Mouse (Mus musculus): ENCODE data around the gene Aoc1. TPM values are rescaled to one million over a fixed set of nuclear protein-coding genes. Genes with fewer than 3 reads are reported as not detected.

The Aoc1 gene
- total and polyA plus RNA-seq, 3 experiments, result 1.1 TPM; not detected in 2

GRCm38 (mm10) chr6:48905606-48906005, 32.9 kb downstream of the Aoc1 start:
- DNase-seq, result no peak
- Histone ChIP-seq H3K27ac (no peak overlapping the region), H3K9ac (ENCODE audit: low read depth, low read length) (no peak overlapping the region), H3K4me3 (no peak overlapping the region), H3K27me3 (ENCODE audit: control insufficient read depth, insufficient read depth, low read length) (no peaks in the 10 kb centered on the region), H3K79me2 (replicated peaks; ENCODE audit: control insufficient read depth, insufficient read depth, low read length) (no peaks in the 10 kb centered on the region), H3K36me3 (ENCODE audit: control insufficient read depth, insufficient read depth, low read length) (no peaks in the 10 kb centered on the region), H3K4me1 (ENCODE audit: control insufficient read depth, insufficient read depth, low read length) (no peaks in the 10 kb centered on the region)
- intact Hi-C loops (cut with DNase I), result no loop called here
- TF ChIP-seq CTCF (IDR thresholded peaks at IDR 0.05), result no peak
- no peak for TF ChIP-seq EP300 (IDR thresholded peaks at IDR 0.05; ENCODE audit: insufficient read depth, low read depth, low read length)
- TF ChIP-seq POLR2A (IDR thresholded peaks at IDR 0.05; ENCODE audit: insufficient read depth, low read depth, low read length), result no peak
- 80% methylated on average over 13 of the region's 13 CpGs for WGBS

DNA sequence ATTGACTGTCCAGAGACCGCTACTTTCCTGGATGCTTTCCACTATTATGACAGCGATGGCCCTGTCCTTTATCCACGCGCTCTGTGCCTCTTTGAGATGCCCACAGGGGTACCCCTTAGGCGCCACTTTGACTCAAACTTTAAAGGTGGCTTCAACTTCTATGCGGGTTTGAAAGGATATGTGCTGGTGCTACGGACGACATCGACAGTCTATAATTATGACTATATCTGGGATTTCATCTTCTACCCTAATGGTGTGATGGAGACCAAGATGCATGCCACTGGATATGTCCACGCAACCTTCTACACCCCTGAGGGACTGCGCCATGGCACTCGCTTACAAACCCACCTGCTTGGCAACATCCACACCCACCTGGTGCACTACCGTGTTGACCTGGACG, 33.7 kb downstream of the Aoc1 start:
- Histone ChIP-seq H3K79me2 (replicated peaks; ENCODE audit: control insufficient read depth, insufficient read depth, low read length) (no peaks in the 10 kb centered on the region), H3K9ac (ENCODE audit: low read depth, low read length) (no peak overlapping the region), H3K4me1 (ENCODE audit: control insufficient read depth, insufficient read depth, low read length) (no peaks in the 10 kb centered on the region), H3K36me3 (ENCODE audit: control insufficient read depth, insufficient read depth, low read length) (no peaks in the 10 kb centered on the region), H3K27me3 (ENCODE audit: control insufficient read depth, insufficient read depth, low read length) (no peaks in the 10 kb centered on the region), H3K27ac (no peak overlapping the region), H3K4me3 (no peak overlapping the region)
- DNase-seq, result no peak
- WGBS, result 95% methylated on average over 14 of the region's 14 CpGs
- intact Hi-C loops (cut with DNase I), result no loop called here
- no peak for TF ChIP-seq EP300 (IDR thresholded peaks at IDR 0.05; ENCODE audit: insufficient read depth, low read depth, low read length)
- no peak for TF ChIP-seq POLR2A (IDR thresholded peaks at IDR 0.05; ENCODE audit: insufficient read depth, low read depth, low read length)
- no peak for TF ChIP-seq CTCF (IDR thresholded peaks at IDR 0.05)

DNA sequence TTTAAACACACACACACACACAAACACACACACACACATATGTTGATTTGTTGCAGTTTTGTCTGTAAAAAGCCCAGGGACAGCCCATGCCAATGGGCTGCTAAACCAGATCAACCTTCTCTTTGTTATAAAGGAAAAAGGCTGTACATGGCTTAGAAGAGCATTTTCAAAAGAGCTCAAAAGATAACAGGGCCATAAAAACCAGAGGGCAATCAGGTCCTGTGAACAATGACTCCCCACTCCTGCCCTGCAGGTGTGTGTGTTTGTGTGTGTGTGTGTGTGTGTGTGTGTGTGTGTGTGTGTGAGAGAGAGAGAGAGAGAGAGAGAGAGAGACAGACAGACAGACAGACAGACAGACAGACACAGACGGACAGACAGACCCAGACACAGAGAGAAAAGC, 36.5 kb downstream of the Aoc1 start:
- H3K27me3 ChIP-seq (ENCODE audit: control insufficient read depth, insufficient read depth, low read length), result no peaks in the 10 kb centered on the region
- no peaks in the 10 kb centered on the region for H3K79me2 ChIP-seq (replicated peaks; ENCODE audit: control insufficient read depth, insufficient read depth, low read length)
- TF ChIP-seq CTCF (IDR thresholded peaks at IDR 0.05) (no peak), POLR2A (IDR thresholded peaks at IDR 0.05; ENCODE audit: insufficient read depth, low read depth, low read length) (no peak), EP300 (IDR thresholded peaks at IDR 0.05; ENCODE audit: insufficient read depth, low read depth, low read length) (no peak)
- no peak overlapping the region for H3K4me3 ChIP-seq
- H3K9ac ChIP-seq (ENCODE audit: low read depth, low read length), result no peak overlapping the region
- H3K4me1 ChIP-seq (ENCODE audit: control insufficient read depth, insufficient read depth, low read length), result no peaks in the 10 kb centered on the region
- WGBS, result 76% methylated on average over 1 of the region's 1 CpGs
- no peak for DNase-seq
- no peaks in the 10 kb centered on the region for H3K36me3 ChIP-seq (ENCODE audit: control insufficient read depth, insufficient read depth, low read length)
- intact Hi-C loops (cut with DNase I), result no loop called here
- H3K27ac ChIP-seq, result no peak overlapping the region

- no peaks in the 10 kb centered on the region for H3K27me3 ChIP-seq (ENCODE audit: control insufficient read depth, insufficient read depth, low read length)
- H3K79me2 ChIP-seq (replicated peaks; ENCODE audit: control insufficient read depth, insufficient read depth, low read length), result no peaks in the 10 kb centered on the region
- DNase-seq, result no peak
- 24% methylated on average over 3 of the region's 3 CpGs for WGBS
- H3K4me1 ChIP-seq (ENCODE audit: control insufficient read depth, insufficient read depth, low read length), result no peaks in the 10 kb centered on the region
- no peak overlapping the region for H3K4me3 ChIP-seq
- H3K27ac ChIP-seq, result no peak overlapping the region
- no peaks in the 10 kb centered on the region for H3K36me3 ChIP-seq (ENCODE audit: control insufficient read depth, insufficient read depth, low read length)
- no peak overlapping the region for H3K9ac ChIP-seq (ENCODE audit: low read depth, low read length)
- intact Hi-C loops (cut with DNase I), result no loop called here
- TF ChIP-seq CTCF (IDR thresholded peaks at IDR 0.05) (peak; percentile 63), EP300 (IDR thresholded peaks at IDR 0.05; ENCODE audit: insufficient read depth, low read depth, low read length) (no peak), POLR2A (IDR thresholded peaks at IDR 0.05; ENCODE audit: insufficient read depth, low read depth, low read length) (no peak)
Measured at GRCm38 (mm10) chr6:48912033-48912432, 39.3 kb downstream of the Aoc1 start.

GRCm38 (mm10) chr6:48913587-48913986, 40.9 kb downstream of the Aoc1 start:
- no peaks in the 10 kb centered on the region for H3K4me1 ChIP-seq (ENCODE audit: control insufficient read depth, insufficient read depth, low read length)
- intact Hi-C loops (cut with DNase I), result no loop called here
- no peak for DNase-seq
- H3K79me2 ChIP-seq (replicated peaks; ENCODE audit: control insufficient read depth, insufficient read depth, low read length), result no peaks in the 10 kb centered on the region
- WGBS, result 96% methylated on average over 2 of the region's 2 CpGs
- H3K9ac ChIP-seq (ENCODE audit: low read depth, low read length), result no peak overlapping the region
- H3K4me3 ChIP-seq, result no peak overlapping the region
- H3K27me3 ChIP-seq (ENCODE audit: control insufficient read depth, insufficient read depth, low read length), result no peaks in the 10 kb centered on the region
- TF ChIP-seq POLR2A (IDR thresholded peaks at IDR 0.05; ENCODE audit: insufficient read depth, low read depth, low read length), result no peak
- no peak for TF ChIP-seq CTCF (IDR thresholded peaks at IDR 0.05)
- TF ChIP-seq EP300 (IDR thresholded peaks at IDR 0.05; ENCODE audit: insufficient read depth, low read depth, low read length), result no peak
- H3K27ac ChIP-seq, result no peak overlapping the region
- no peaks in the 10 kb centered on the region for H3K36me3 ChIP-seq (ENCODE audit: control insufficient read depth, insufficient read depth, low read length)

DNA sequence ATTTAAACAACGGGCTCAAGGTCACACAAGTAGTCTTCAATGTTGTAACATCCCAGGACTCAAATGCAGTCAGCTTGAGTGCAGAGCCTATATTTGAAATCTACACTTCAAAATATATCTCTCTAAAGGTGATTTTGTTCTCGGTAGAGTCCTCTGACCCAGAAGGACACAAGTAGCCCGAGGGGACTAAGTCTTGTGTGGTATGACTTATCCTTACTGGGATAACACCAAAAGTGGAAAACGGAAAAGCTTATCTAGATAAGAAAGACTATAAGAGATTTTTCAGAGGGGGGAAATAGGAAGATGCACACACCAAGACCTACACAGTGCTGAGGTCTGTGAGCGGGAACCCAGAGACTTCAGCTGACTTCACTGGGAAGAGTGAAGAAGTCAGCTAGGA, 56.9 kb downstream of the Aoc1 start, which contains the start of gene 1600015I10Rik:
TSS of gene 1600015I10Rik (plus strand) at position 301 of the 400 bp plus-strand sequence.
- no peak for TF ChIP-seq EP300 (IDR thresholded peaks at IDR 0.05; ENCODE audit: insufficient read depth, low read depth, low read length)
- TF ChIP-seq POLR2A (IDR thresholded peaks at IDR 0.05; ENCODE audit: insufficient read depth, low read depth, low read length), result no peak
- intact Hi-C loops (cut with DNase I), result no loop called here
- no peaks in the 10 kb centered on the region for H3K4me1 ChIP-seq (ENCODE audit: control insufficient read depth, insufficient read depth, low read length)
- no peak within 1 kb of the TSS for H3K27ac ChIP-seq
- WGBS, result 79% methylated on average over 5 of the region's 5 CpGs
- H3K4me3 ChIP-seq, result no peak within 1 kb of the TSS
- no peak for DNase-seq
- no peaks in the 10 kb centered on the region for H3K27me3 ChIP-seq (ENCODE audit: control insufficient read depth, insufficient read depth, low read length)
- H3K9ac ChIP-seq (ENCODE audit: low read depth, low read length), result no peak within 1 kb of the TSS
- H3K79me2 ChIP-seq (replicated peaks; ENCODE audit: control insufficient read depth, insufficient read depth, low read length), result no peaks in the 10 kb centered on the region
- no peaks in the 10 kb centered on the region for H3K36me3 ChIP-seq (ENCODE audit: control insufficient read depth, insufficient read depth, low read length)

All from heart, adult 2 months (tissue).